Mouse (Mus musculus) G1E (cell line): ENCODE measurements around the gene Aqp12. TPM values are rescaled to one million over a fixed set of nuclear protein-coding genes. Genes with fewer than 3 reads are reported as not detected.

ENCODE experiments used
- ATAC-seq: 2 replicates; pipeline ENCODE4 v1.8.0; 2016; ENCODE audit warnings: mild to moderate bottlenecking; ENCODE audit not compliant: insufficient number of reproducible peaks, poor library complexity, low FRiP score, severe bottlenecking; ENCODE audit errors: extremely low read depth
- DNase-seq: peaks from one replicate; pipeline ENCODE4 v3.0.0; 2012; ENCODE audit warnings: low spot score
- H3K27me3 ChIP-seq: 2 replicates; pipeline ENCODE4 v1.6.1; 2012; ENCODE audit warnings: mild to moderate bottlenecking, low read length, inconsistent platforms; ENCODE audit not compliant: insufficient read depth
- H3K36me3 ChIP-seq: replicated peaks from 2 replicates; pipeline ENCODE3; 2012; ENCODE audit warnings: mild to moderate bottlenecking, inconsistent platforms
- H3K4me1 ChIP-seq: 2 replicates; pipeline ENCODE4 v1.6.1; 2012; ENCODE audit warnings: low read depth, low read length, inconsistent platforms, mixed read lengths; ENCODE audit not compliant: insufficient read depth
- H3K4me3 ChIP-seq: 2 replicates; pipeline ENCODE4 v1.5.1; 2012; ENCODE audit warnings: low read depth, mild to moderate bottlenecking, inconsistent platforms, low read length, moderate library complexity, mixed read lengths
- H3K9me3 ChIP-seq: replicated peaks from 2 replicates; pipeline ENCODE4 v1.6.1; 2012; ENCODE audit warnings: inconsistent platforms
- CTCF ChIP-seq: IDR thresholded peaks from 2 replicates; pipeline ENCODE4 v1.5.1; 2012; ENCODE audit warnings: low read depth, low read length, inconsistent platforms, mixed read lengths
- GATA1 ChIP-seq: IDR thresholded peaks from 2 replicates; pipeline ENCODE4 v1.6.1; 2012; ENCODE audit warnings: borderline replicate concordance, low read length, inconsistent platforms, mixed read lengths
- GATA2 ChIP-seq: IDR thresholded peaks from 2 replicates; pipeline ENCODE4 v1.6.1; 2012; ENCODE audit warnings: low read depth, low read length, inconsistent platforms, borderline replicate concordance
- POLR2AphosphoS5 ChIP-seq: IDR thresholded peaks from 2 replicates; pipeline ENCODE4 v1.6.1; 2012; ENCODE audit warnings: low read depth, low read length, inconsistent platforms; ENCODE audit not compliant: insufficient replicate concordance
- TAL1 ChIP-seq: conservative IDR thresholded peaks from 2 replicates; pipeline ENCODE4 v1.6.1; 2012; ENCODE audit warnings: low read depth, low read length, inconsistent platforms, mixed read lengths
- polyA plus RNA-seq: library from polyadenylated mRNA; stranded (reverse); fragments of >175 nt; gene quantifications from 2 replicates; pipeline ENCODE4 v1.2.3, GENCODE M21; 2012
- total RNA-seq, 2 experiments: library from RNA; stranded (forward) in 1 of 2; stranded (reverse) in 1 of 2; fragments of 200-1000 nt in 1 of 2; fragments of >200 nt in 1 of 2; fragmentation: Nextera tagmentation in 1 of 2; gene quantifications; 2 replicates each; pipeline ENCODE4 v1.2.3; 2014 to 2017

Gene Aqp12
- total and polyA plus RNA-seq, 3 experiments: not detected

DNA sequence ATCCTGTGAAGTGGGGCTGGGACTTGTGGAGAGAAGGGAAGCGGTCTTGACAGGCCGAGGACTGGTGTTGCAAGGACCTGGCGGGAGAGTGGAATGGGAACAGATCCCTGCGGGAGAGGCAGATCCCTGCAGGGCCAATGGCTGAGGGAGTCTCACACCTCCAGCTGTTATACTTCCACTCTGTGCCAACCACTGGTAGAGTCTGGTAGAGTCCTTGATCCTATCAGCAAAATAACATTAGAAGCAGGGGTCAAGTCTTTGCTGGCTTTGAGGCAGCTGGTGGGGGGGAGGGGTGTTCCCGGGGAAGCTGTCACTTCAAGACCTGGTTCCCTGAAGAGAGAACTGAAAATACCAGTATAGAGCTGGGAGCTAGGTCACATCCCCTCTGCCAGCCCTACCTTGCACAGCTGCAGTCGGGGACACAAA, 30.0 kb upstream of the Aqp12 start:
- no peaks in the 10 kb centered on the region for H3K4me1 ChIP-seq

DNA sequence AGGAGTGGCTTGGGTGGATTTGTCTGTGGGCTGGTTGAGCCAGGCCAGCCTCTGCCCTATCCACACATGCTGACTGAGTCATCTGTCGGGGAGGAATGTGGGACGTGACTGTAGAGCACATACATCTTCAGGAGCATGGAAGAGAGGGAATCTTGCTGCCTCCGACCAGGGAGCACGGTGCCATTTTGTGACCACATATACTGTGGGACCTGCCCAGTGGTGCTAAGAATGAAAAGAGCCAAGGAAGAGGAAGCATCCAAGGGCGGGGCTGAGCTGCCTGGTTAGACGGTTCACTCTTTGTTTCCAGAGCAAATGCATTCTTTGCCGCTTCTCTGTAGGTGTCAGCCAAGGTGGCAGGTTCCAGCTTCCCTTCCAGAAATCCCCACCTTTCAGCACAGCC, 27.5 kb upstream of the Aqp12 start:
- TF ChIP-seq TAL1: no peak
- no peak for TF ChIP-seq CTCF
- TF ChIP-seq POLR2AphosphoS5: no peak
- TF ChIP-seq GATA2: no peak
- Histone ChIP-seq H3K9me3 (no peaks in the 10 kb centered on the region), H3K4me3 (no peak overlapping the region), H3K27me3 (peaks cover 23% of the 10 kb centered on the region), H3K4me1 (no peaks in the 10 kb centered on the region), H3K36me3 (no peaks in the 10 kb centered on the region)
- DNase-seq (no peak), ATAC-seq (no peak)

More for the DNA sequence above, 30.0 kb upstream of the Aqp12 start:
- H3K27me3 ChIP-seq: peaks cover 18% of the 10 kb centered on the region
- H3K36me3 ChIP-seq: no peaks in the 10 kb centered on the region
- TF ChIP-seq GATA1: no peak
- no peak for TF ChIP-seq GATA2
- H3K4me3 ChIP-seq: no peak overlapping the region
- no peak for ATAC-seq
- no peak for DNase-seq
- H3K9me3 ChIP-seq: no peaks in the 10 kb centered on the region

DNA sequence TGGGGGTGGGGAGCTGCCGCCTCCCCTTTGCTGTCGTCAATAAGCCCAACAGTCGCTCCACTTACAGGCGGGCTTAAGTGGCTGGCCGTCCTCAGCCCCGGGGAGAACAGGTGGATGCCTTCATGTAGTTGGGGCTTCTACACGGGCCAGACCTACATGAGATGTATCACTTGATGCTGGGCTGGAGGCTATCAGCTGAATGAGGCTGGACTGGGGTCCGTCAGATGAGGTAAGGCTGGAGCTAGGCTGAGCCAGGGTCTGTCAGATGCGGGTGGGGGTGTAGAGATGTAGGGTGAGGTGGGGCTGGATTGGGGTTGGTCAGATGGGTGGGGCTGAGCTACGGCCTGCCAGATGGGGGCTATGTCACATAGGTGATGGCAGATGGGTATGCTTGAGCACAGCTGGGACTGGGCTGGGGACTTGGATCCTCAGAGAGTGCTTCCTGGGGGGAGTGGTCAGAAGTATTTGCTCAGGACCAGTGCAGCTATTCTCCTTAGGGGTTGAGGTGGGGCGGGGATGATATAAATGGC, 27.0 kb upstream of the Aqp12 start:
- peaks cover 21% of the 10 kb centered on the region for H3K27me3 ChIP-seq
- H3K9me3 ChIP-seq: no peaks in the 10 kb centered on the region
- H3K36me3 ChIP-seq: no peaks in the 10 kb centered on the region
- DNase-seq (no peak), ATAC-seq (no peak)
- no peak for TF ChIP-seq CTCF
- TF ChIP-seq GATA1: no peak
- no peak for TF ChIP-seq POLR2AphosphoS5
- no peak for TF ChIP-seq GATA2
- TF ChIP-seq TAL1: no peak
- no peaks in the 10 kb centered on the region for H3K4me1 ChIP-seq
- no peak overlapping the region for H3K4me3 ChIP-seq

DNA sequence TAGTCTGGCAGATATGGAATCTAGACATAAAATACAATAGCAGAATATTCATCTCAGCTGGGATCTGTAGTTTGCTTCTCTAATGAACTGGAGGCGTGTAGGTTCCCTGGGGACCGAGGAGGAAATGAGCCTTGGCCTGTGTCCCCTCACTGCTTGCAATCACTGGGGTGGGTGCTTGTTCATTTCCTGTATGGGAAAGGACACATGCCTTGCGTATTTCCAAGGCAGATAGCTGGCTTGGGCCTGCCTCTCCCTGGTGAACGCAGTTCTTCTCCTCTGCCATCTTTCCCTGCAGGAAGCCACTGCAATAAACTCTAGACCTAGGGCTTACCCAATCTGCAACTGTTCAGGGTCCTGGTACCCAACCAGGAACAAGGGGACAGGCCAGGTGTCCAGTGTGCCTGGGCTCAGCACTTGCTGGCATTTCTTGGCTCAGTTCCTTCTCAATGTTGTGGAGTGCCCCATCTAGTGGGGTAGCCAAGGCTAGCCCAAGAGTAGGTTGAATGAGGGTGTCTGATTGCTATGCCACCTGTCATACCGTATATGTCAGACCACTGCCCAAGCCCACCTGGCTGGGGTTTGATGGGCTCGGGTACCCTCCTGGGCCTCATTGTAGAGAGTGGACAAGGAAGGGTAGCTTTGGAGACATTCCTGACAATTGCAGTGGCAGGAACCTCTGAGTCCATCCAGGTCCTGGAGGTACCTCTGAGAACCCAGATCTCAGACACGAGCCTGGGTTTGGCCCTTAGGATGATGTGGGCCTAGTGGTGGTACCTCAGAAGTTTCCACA, 24.9 kb upstream of the Aqp12 start:
- H3K4me3 ChIP-seq: no peak overlapping the region
- H3K9me3 ChIP-seq: no peaks in the 10 kb centered on the region
- H3K27me3 ChIP-seq: peaks cover 17% of the 10 kb centered on the region; the same call in 1 of the 2 replicates
- ATAC-seq: no peak
- TF ChIP-seq GATA2 (no peak), TAL1 (no peak), CTCF (no peak), GATA1 (no peak), POLR2AphosphoS5 (no peak)
- no peak for DNase-seq
- no peaks in the 10 kb centered on the region for H3K36me3 ChIP-seq
- no peaks in the 10 kb centered on the region for H3K4me1 ChIP-seq

DNA sequence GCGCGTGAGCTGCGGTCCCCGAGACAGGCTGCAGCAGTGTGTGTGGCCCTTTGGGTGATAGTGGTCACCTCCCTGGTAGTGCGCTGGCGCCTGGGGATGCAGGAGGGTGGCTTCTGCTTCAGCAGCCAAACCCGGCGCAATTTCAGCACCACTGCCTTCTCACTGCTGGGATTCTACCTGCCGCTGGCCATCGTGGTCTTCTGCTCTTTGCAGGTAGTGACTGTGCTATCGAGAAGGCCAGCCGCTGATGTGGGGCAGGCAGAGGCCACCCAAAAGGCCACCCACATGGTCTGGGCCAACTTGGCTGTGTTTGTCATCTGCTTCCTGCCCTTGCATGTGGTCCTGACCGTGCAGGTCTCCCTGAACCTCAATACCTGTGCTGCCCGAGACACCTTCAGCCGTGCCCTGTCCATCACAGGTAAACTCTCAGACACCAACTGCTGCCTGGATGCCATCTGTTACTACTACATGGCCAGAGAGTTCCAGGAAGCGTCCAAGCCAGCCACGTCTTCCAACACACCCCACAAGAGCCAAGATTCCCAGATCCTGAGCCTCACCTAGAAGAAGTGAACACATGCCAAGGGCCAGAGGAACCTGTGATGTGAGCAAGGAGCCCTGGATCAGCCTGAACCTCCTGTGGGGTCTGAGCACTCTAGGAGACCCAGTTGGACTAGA, 23.1 kb upstream of the Aqp12 start:
- Histone ChIP-seq H3K4me3 (no peak overlapping the region), H3K9me3 (no peaks in the 10 kb centered on the region), H3K27me3 (peaks cover 5% of the 10 kb centered on the region; the same call in 1 of the 2 replicates), H3K4me1 (no peaks in the 10 kb centered on the region), H3K36me3 (no peaks in the 10 kb centered on the region)
- TF ChIP-seq GATA1 (no peak), GATA2 (no peak), POLR2AphosphoS5 (no peak), TAL1 (no peak), CTCF (no peak)
- DNase-seq (no peak), ATAC-seq (no peak; the same call in 1 of the 2 replicates)

DNA sequence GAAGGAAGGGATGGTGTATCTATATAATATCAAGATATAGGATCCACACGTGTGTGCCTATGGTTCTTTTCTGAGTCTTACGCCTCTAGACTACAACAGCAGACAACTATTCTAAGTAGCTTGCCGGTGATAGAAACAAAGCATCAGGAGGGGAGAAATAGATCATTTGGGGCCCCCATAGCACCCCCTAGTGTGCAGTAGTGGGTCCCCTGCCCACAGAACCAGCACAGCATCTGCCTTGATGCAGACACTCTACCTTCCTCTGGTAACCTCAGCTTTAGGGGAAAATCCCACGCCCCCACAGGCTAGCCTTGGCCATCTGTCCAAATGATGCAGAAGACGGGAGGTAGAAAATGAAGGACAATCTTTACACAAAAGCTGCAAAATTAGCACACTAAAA, 21.1 kb upstream of the Aqp12 start:
- TF ChIP-seq TAL1: no peak
- TF ChIP-seq CTCF: no peak
- TF ChIP-seq GATA2: no peak
- TF ChIP-seq GATA1: no peak
- TF ChIP-seq POLR2AphosphoS5: no peak
- no peak for ATAC-seq
- no peaks in the 10 kb centered on the region for H3K9me3 ChIP-seq
- no peaks in the 10 kb centered on the region for H3K4me1 ChIP-seq
- DNase-seq: no peak
- no peak overlapping the region for H3K4me3 ChIP-seq
- peaks cover 9% of the 10 kb centered on the region for H3K27me3 ChIP-seq
- no peaks in the 10 kb centered on the region for H3K36me3 ChIP-seq
